Mouse (Mus musculus) hindbrain, postnatal 0 days (tissue): ENCODE measurements around the gene Ctsf. TPM values are rescaled to one million over a fixed set of nuclear protein-coding genes. Genes with fewer than 3 reads are reported as not detected.

Experiments used
- ATAC-seq: fragments of 200-750 bp; cut with Nextera tagmentation; 2 replicates; pipeline ENCODE4 v1.8.0; 2017; ENCODE audit warnings: mild to moderate bottlenecking, moderate TSS enrichment, moderate library complexity
- DNase-seq: peaks from one replicate; pipeline ENCODE4 v3.0.0-alpha.2; 2015; ENCODE audit warnings: low spot score
- H3K27ac ChIP-seq: fragments of 300-500 bp; sonication (generic); 2 replicates; pipeline ENCODE4 v1.5.1; 2014; ENCODE audit warnings: mild to moderate bottlenecking
- H3K27me3 ChIP-seq: fragments of 300-500 bp; sonication (generic); 2 replicates; pipeline ENCODE4 v1.6.1; 2014; ENCODE audit warnings: low read length, mixed read lengths; ENCODE audit not compliant: insufficient read depth
- H3K36me3 ChIP-seq: fragments of 300-500 bp; sonication (generic); 2 replicates; pipeline ENCODE4 v1.6.1; 2014; ENCODE audit warnings: low read length, mixed read lengths; ENCODE audit not compliant: insufficient read depth
- H3K4me1 ChIP-seq: fragments of 300-500 bp; sonication (generic); 2 replicates; pipeline ENCODE4 v1.6.1; 2014; ENCODE audit warnings: antibody characterized with exemption, low read length, mixed read lengths; ENCODE audit not compliant: insufficient read depth
- H3K4me2 ChIP-seq: fragments of 300-500 bp; sonication (generic); 2 replicates; pipeline ENCODE4 v1.6.1; 2014; ENCODE audit warnings: low read depth, mild to moderate bottlenecking, low read length, moderate library complexity, mixed read lengths
- H3K4me3 ChIP-seq: fragments of 300-500 bp; sonication (generic); 2 replicates; pipeline ENCODE4 v1.5.1; 2014; ENCODE audit warnings: low read length
- H3K9ac ChIP-seq: fragments of 300-500 bp; sonication (generic); replicated peaks from 2 replicates; pipeline ENCODE4 v1.6.1; 2014; ENCODE audit warnings: mild to moderate bottlenecking, low read length, moderate library complexity, mixed read lengths
- H3K9me3 ChIP-seq: fragments of 300-500 bp; sonication (generic); 2 replicates; pipeline ENCODE4 v1.6.1; 2016; ENCODE audit warnings: low read length, mixed read lengths
- CTCF ChIP-seq: IDR thresholded peaks from 2 replicates; pipeline ENCODE4 v1.5.1; 2016; ENCODE audit warnings: antibody characterized with exemption, control low read depth, low read depth
- WGBS: fragments of 180-500 bp; shearing (Covaris S2); extraction: QIAGEN DNeasy Blood & Tissue Kit; methylation state at CpG from one replicate; pipeline ENCODE4 v1.1.7; 2014; 5-methylcytosine and 5-hydroxymethylcytosine counted together
- polyA plus RNA-seq: library from polyadenylated mRNA; unstranded; fragments of >200 nt; fragmentation: Nextera tagmentation; extraction: Ambion mirVana; gene quantifications from 2 replicates; pipeline ENCODE4 v1.2.1, GENCODE M21; 2015
- total RNA-seq: library from RNA; depleted of rRNA; stranded (reverse); fragments of >200 nt; gene quantifications from 2 replicates; pipeline ENCODE4 v1.2.3, GENCODE M21; 2014

Gene Ctsf
- total and polyA plus RNA-seq, 2 experiments from 2014 or later, result 98.2 to 147 TPM

GRCm38 (mm10) chr19:4836096-4836495, 18.8 kb upstream of the Ctsf start:
- peaks cover 11% of the 10 kb centered on the region; the same call in 1 of the 2 replicates for H3K27me3 ChIP-seq
- no peaks in the 10 kb centered on the region for H3K9me3 ChIP-seq
- no peak overlapping the region for H3K9ac ChIP-seq
- DNase-seq (no peak), ATAC-seq (no peak)
- no peaks in the 10 kb centered on the region; the same call in 1 of the 2 replicates for H3K36me3 ChIP-seq
- H3K4me2 ChIP-seq, result no peak overlapping the region
- 72% methylated on average over 2 of the region's 2 CpGs for WGBS
- peaks cover 6% of the 10 kb centered on the region; the same call in 1 of the 2 replicates for H3K4me1 ChIP-seq
- no peak for TF ChIP-seq CTCF
- no peak overlapping the region for H3K4me3 ChIP-seq
- no peak overlapping the region for H3K27ac ChIP-seq

DNA sequence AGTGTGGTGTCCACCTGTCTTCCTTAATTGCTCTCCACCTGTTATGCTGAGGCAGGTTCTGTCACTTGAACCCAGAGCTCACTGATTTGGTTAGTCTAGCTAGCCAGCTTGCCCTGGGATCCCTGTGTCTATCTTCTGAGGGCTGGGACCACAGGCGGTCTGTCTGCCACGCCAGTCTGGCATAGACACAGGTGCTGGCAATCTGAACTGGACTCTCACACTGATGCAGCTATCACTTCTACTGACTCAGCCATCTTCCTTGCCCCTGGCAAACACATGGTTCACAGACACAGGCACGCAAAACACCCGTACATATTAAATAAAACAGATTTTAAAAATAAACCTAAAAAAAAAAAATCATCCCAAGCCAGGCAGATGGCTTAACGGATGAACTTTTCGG, 17.9 kb upstream of the Ctsf start:
- Histone ChIP-seq H3K4me2 (no peak overlapping the region), H3K4me3 (no peak overlapping the region), H3K36me3 (no peaks in the 10 kb centered on the region; the same call in 1 of the 2 replicates), H3K4me1 (peaks cover 6% of the 10 kb centered on the region; the same call in 1 of the 2 replicates), H3K27ac (no peak overlapping the region), H3K27me3 (peaks cover 13% of the 10 kb centered on the region; the same call in 1 of the 2 replicates), H3K9ac (no peak overlapping the region), H3K9me3 (no peaks in the 10 kb centered on the region)
- TF ChIP-seq CTCF, result no peak
- ATAC-seq (no peak), DNase-seq (no peak)
- WGBS, result 86% methylated on average over 6 of the region's 6 CpGs

DNA sequence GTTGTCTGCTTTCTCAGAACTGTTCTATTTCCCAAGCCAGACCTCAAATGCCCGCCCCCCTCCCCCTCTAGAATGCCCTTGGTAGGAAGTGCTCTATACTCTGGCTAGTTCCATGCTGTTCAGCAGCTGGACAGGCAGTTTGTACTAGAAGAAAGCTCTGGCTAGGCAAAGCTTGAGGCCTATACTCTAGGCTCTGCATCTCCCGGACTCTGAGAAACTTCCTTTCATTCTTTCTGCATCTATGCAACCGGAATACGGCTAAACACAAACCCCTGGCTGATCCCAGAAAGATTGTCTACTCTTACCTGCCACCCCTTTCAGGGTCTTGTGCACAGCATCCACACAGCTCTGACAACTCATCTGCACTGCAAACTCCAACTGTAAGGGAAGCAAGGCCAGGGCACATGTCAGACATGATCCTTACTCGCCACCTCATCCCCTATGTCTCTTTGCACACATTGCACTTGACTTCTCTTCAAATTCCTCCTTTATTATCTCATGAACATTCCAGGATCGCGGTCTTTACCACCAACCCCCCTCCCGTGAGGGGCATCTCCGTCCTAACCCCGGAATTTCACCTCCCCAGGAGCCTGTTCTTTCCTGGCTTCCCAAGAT, 16.3 kb upstream of the Ctsf start:
- H3K27ac ChIP-seq, result peak overlapping the region; percentile 37; the same call in 1 of the 2 replicates
- H3K9ac ChIP-seq, result peak overlapping the region; percentile 59
- TF ChIP-seq CTCF, result no peak
- peaks cover 6% of the 10 kb centered on the region; the same call in 1 of the 2 replicates for H3K4me1 ChIP-seq
- WGBS, result 28% methylated on average over 10 of the region's 10 CpGs
- no peaks in the 10 kb centered on the region for H3K9me3 ChIP-seq
- no peak for DNase-seq
- H3K36me3 ChIP-seq, result no peaks in the 10 kb centered on the region
- peak overlapping the region; percentile 67 for H3K4me3 ChIP-seq
- peak overlapping the region; percentile 98 for H3K4me2 ChIP-seq
- peaks cover 13% of the 10 kb centered on the region; the same call in 1 of the 2 replicates for H3K27me3 ChIP-seq
- no peak; the same call in 1 of the 2 replicates for ATAC-seq

- peak within 1 kb of the TSS; percentile 37; the same call in 1 of the 2 replicates for H3K27ac ChIP-seq
- WGBS, result under 1% methylated on average over 25 of the region's 25 CpGs
- H3K4me3 ChIP-seq, result peak within 1 kb of the TSS; percentile 67
- H3K27me3 ChIP-seq, result peaks cover 13% of the 10 kb centered on the region; the same call in 1 of the 2 replicates
- no peak; the same call in none of the 2 replicates for TF ChIP-seq CTCF
- H3K36me3 ChIP-seq, result no peaks in the 10 kb centered on the region
- peak within 1 kb of the TSS; percentile 59 for H3K9ac ChIP-seq
- peak; percentile 98 for DNase-seq
- peaks cover 6% of the 10 kb centered on the region; the same call in 1 of the 2 replicates for H3K4me1 ChIP-seq
- peak; percentile 98 for ATAC-seq
- no peaks in the 10 kb centered on the region for H3K9me3 ChIP-seq
- peak within 1 kb of the TSS; percentile 98 for H3K4me2 ChIP-seq
Observed at GRCm38 (mm10) chr19:4839149-4839548, 15.8 kb upstream of the Ctsf start, which contains the start of the genes Ccs and Ccdc87. TSS of gene Ccs (minus strand) at chr19:4839332. TSS of gene Ccdc87 (plus strand) at chr19:4839366.

DNA sequence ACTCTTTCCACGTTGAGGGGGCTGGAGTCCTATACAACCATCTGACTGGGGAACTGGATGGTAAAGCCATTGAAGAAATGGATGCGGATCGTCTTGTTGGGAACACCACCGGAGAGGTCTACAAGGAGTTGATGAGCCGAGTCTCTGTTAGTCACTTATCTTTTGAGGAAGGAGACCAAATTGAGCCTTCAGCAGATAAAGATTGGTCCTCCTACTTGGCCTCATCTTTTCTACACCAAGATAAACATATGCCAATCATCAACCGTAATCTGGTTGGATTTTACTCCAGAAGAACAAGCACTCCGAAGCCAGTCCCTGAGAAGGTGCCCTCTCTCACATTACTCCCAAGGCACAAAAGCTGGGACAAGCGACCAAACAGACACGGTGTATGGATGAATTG, 14.1 kb upstream of the Ctsf start:
- ATAC-seq, result no peak
- no peak overlapping the region for H3K4me3 ChIP-seq
- no peak overlapping the region for H3K9ac ChIP-seq
- TF ChIP-seq CTCF, result no peak
- H3K27ac ChIP-seq, result no peak overlapping the region
- no peak overlapping the region for H3K4me2 ChIP-seq
- no peak for DNase-seq
- H3K4me1 ChIP-seq, result peaks cover 6% of the 10 kb centered on the region; the same call in 1 of the 2 replicates
- WGBS, result 86% methylated on average over 9 of the region's 9 CpGs
- H3K36me3 ChIP-seq, result no peaks in the 10 kb centered on the region
- H3K27me3 ChIP-seq, result peaks cover 13% of the 10 kb centered on the region; the same call in 1 of the 2 replicates
- H3K9me3 ChIP-seq, result no peaks in the 10 kb centered on the region

- no peak overlapping the region for H3K27ac ChIP-seq
- H3K9me3 ChIP-seq, result no peaks in the 10 kb centered on the region
- DNase-seq, result no peak
- H3K4me3 ChIP-seq, result no peak overlapping the region
- H3K4me2 ChIP-seq, result no peak overlapping the region
- H3K27me3 ChIP-seq, result peaks cover 13% of the 10 kb centered on the region; the same call in 1 of the 2 replicates
- peaks cover 6% of the 10 kb centered on the region; the same call in 1 of the 2 replicates for H3K4me1 ChIP-seq
- H3K9ac ChIP-seq, result no peak overlapping the region
- no peak for TF ChIP-seq CTCF
- WGBS, result 65% methylated on average over 2 of the region's 2 CpGs
- H3K36me3 ChIP-seq, result no peaks in the 10 kb centered on the region
- ATAC-seq, result no peak
Observed at GRCm38 (mm10) chr19:4842611-4843010, 12.3 kb upstream of the Ctsf start.

- no peak overlapping the region for H3K9ac ChIP-seq
- DNase-seq (no peak), ATAC-seq (no peak)
- TF ChIP-seq CTCF, result no peak
- H3K4me3 ChIP-seq, result no peak overlapping the region
- no peaks in the 10 kb centered on the region for H3K36me3 ChIP-seq
- WGBS, result 71% methylated on average over 2 of the region's 2 CpGs
- H3K4me2 ChIP-seq, result no peak overlapping the region
- no peak overlapping the region for H3K27ac ChIP-seq
- no peaks in the 10 kb centered on the region for H3K4me1 ChIP-seq
- H3K9me3 ChIP-seq, result no peaks in the 10 kb centered on the region
- 0 out of 2 replicates have a peak, but pooled peaks cover 5% of the 10 kb centered on the region for H3K27me3 ChIP-seq
Observed at GRCm38 (mm10) chr19:4845846-4846245, 9.1 kb upstream of the Ctsf start.
